Mouse (Mus musculus): Measurements from ENCODE around the gene Dnah2. TPM values are rescaled to one million over a fixed set of nuclear protein-coding genes. Genes with fewer than 3 reads are reported as not detected.
"Not testable (repeated sequence)": the region's sequence is repeated elsewhere in the genome, so short reads cannot be mapped to it uniquely, and the experiment has no call there.

Dnah2 gene
- polyA plus RNA-seq, 1 experiment, result 0.88 TPM

GRCm38 (mm10) chr11:69394591-69395167 lies 154.2 kb downstream of the Dnah2 start:
- not testable (repeated sequence) for DNase-seq (ENCODE audit: low read depth)

GRCm38 (mm10) chr11:69390400-69391034 lies 158.4 kb downstream of the Dnah2 start:
- DNase-seq (ENCODE audit: low read depth), result no peak

- DNase-seq (ENCODE audit: low read depth), result no peak
Measured at GRCm38 (mm10) chr11:69389531-69390399, 159.1 kb downstream of the Dnah2 start.

GRCm38 (mm10) chr11:69388680-69389079 lies 160.2 kb downstream of the Dnah2 start:
- DNase-seq (ENCODE audit: low read depth), result no peak

GRCm38 (mm10) chr11:69386758-69387157 lies 162.2 kb downstream of the Dnah2 start:
- DNase-seq (ENCODE audit: low read depth), result no peak

- no peak for DNase-seq (ENCODE audit: low read depth)
Measured at GRCm38 (mm10) chr11:69384979-69385378, 163.9 kb downstream of the Dnah2 start.

GRCm38 (mm10) chr11:69382478-69383105 lies 166.3 kb downstream of the Dnah2 start:
- no peak for DNase-seq (ENCODE audit: low read depth)

GRCm38 (mm10) chr11:69381356-69381755 lies 167.6 kb downstream of the Dnah2 start:
- DNase-seq (ENCODE audit: low read depth), result no peak

- no peak for DNase-seq (ENCODE audit: low read depth)
Measured at GRCm38 (mm10) chr11:69379600-69379999, 169.3 kb downstream of the Dnah2 start.

GRCm38 (mm10) chr11:69377766-69378165 lies 171.1 kb downstream of the Dnah2 start:
- no peak for DNase-seq (ENCODE audit: low read depth)

GRCm38 (mm10) chr11:69375646-69376045 lies 173.3 kb downstream of the Dnah2 start:
- DNase-seq (ENCODE audit: low read depth), result no peak

- no peak for DNase-seq (ENCODE audit: low read depth)
Measured at GRCm38 (mm10) chr11:69373223-69373965, 175.5 kb downstream of the Dnah2 start.

GRCm38 (mm10) chr11:69372780-69373170 lies 176.1 kb downstream of the Dnah2 start:
- no peak for DNase-seq (ENCODE audit: low read depth)

GRCm38 (mm10) chr11:69372056-69372779 lies 176.7 kb downstream of the Dnah2 start:
- no peak for DNase-seq (ENCODE audit: low read depth)

- DNase-seq (ENCODE audit: low read depth), result no peak
Measured at GRCm38 (mm10) chr11:69371601-69372000, 177.3 kb downstream of the Dnah2 start.

GRCm38 (mm10) chr11:69370817-69371215 lies 178.1 kb downstream of the Dnah2 start:
- DNase-seq (ENCODE audit: low read depth), result no peak

Other genes starting within 250 kb of the Dnah2 start
- gene Cntrob, start 225.3 kb downstream of the Dnah2 start, polyA plus RNA-seq (2012; rRNA removed), result 6.8 and 7.0 TPM in 2 replicates
- gene Trappc1, start 225.1 kb downstream of the Dnah2 start, polyA plus RNA-seq (2012; rRNA removed), result 66.2 and 80.4 TPM in 2 replicates
- 0.76 and 0.94 TPM in 2 replicates for gene Kcnab3, start 222.9 kb downstream of the Dnah2 start, polyA plus RNA-seq (2012; rRNA removed)
- 0.66 and 1.5 TPM in 2 replicates for gene Rnf227, start 208.6 kb downstream of the Dnah2 start, polyA plus RNA-seq (2012; rRNA removed)
- 66.3 and 80.2 TPM in 2 replicates for gene Chd3, start 179.7 kb downstream of the Dnah2 start, polyA plus RNA-seq (2012; rRNA removed)
- 195 and 269 TPM in 2 replicates for gene Naa38, start 153.6 kb downstream of the Dnah2 start, polyA plus RNA-seq (2012; rRNA removed)
- 31.8 and 36.2 TPM in 2 replicates for gene Cyb5d1, start 153.5 kb downstream of the Dnah2 start, polyA plus RNA-seq (2012; rRNA removed)
- 26.1 and 39.5 TPM in 2 replicates for gene Tmem88, start 150.9 kb downstream of the Dnah2 start, polyA plus RNA-seq (2012; rRNA removed)
- gene Kdm6b, start 135.4 kb downstream of the Dnah2 start, polyA plus RNA-seq (2012; rRNA removed), result 7.3 and 17.3 TPM in 2 replicates
- gene Efnb3, start 11.1 kb upstream of the Dnah2 start, polyA plus RNA-seq (2012; rRNA removed), result 0.93 and 1.1 TPM in 2 replicates
- gene Wrap53, start 31.1 kb upstream of the Dnah2 start, polyA plus RNA-seq (2012; rRNA removed), result 13.1 and 14.9 TPM in 2 replicates
- gene Trp53, start 31.2 kb upstream of the Dnah2 start, polyA plus RNA-seq (2012; rRNA removed), result 58.2 and 62.0 TPM in 2 replicates
- gene Atp1b2, start 56.8 kb upstream of the Dnah2 start, polyA plus RNA-seq (2012; rRNA removed), result 12.5 and 18.1 TPM in 2 replicates
- gene Shbg, start 68.8 kb upstream of the Dnah2 start, polyA plus RNA-seq (2012; rRNA removed), result not detected in 2 replicates
- gene Sat2, start 72.9 kb upstream of the Dnah2 start, polyA plus RNA-seq (2012; rRNA removed), result 10.3 and 11.2 TPM in 2 replicates
- gene Fxr2, start 83.9 kb upstream of the Dnah2 start, polyA plus RNA-seq (2012; rRNA removed), result 69.7 and 80.8 TPM in 2 replicates
- gene Sox15, start 106.2 kb upstream of the Dnah2 start, polyA plus RNA-seq (2012; rRNA removed), result 1.9 and 2.4 TPM in 2 replicates
- gene Mpdu1, start 113.5 kb upstream of the Dnah2 start, polyA plus RNA-seq (2012; rRNA removed), result 118 and 159 TPM in 2 replicates
- 31.8 and 35.9 TPM in 2 replicates for gene Cd68, start 117.0 kb upstream of the Dnah2 start, polyA plus RNA-seq (2012; rRNA removed)
- gene Eif4a1, start 123.3 kb upstream of the Dnah2 start, polyA plus RNA-seq (2012; rRNA removed), result 311 and 352 TPM in 2 replicates
- 58.7 and 72.4 TPM in 2 replicates for gene Senp3, start 133.0 kb upstream of the Dnah2 start, polyA plus RNA-seq (2012; rRNA removed)
- gene Tnfsf13, start 136.7 kb upstream of the Dnah2 start, polyA plus RNA-seq (2012; rRNA removed), result 4.6 and 4.7 TPM in 2 replicates
- 21.3 and 27.6 TPM in 2 replicates for gene Tnfsf12, start 146.7 kb upstream of the Dnah2 start, polyA plus RNA-seq (2012; rRNA removed)
- 4.2 and 4.9 TPM in 2 replicates for gene Tnfsfm13, start 147.0 kb upstream of the Dnah2 start, polyA plus RNA-seq (2012; rRNA removed)
- 18.5 and 48.2 TPM in 2 replicates for gene Polr2a, start 209.5 kb upstream of the Dnah2 start, polyA plus RNA-seq (2012; rRNA removed)
- gene Slc35g3, start 212.9 kb upstream of the Dnah2 start, polyA plus RNA-seq (2012; rRNA removed), result 0.22 and 0.51 TPM in 2 replicates
- gene Zbtb4, start 216.8 kb upstream of the Dnah2 start, polyA plus RNA-seq (2012; rRNA removed), result 30.6 and 32.9 TPM in 2 replicates
- gene Chrnb1, start 246.8 kb upstream of the Dnah2 start, polyA plus RNA-seq (2012; rRNA removed), result 15.3 and 18.3 TPM in 2 replicates